Mouse (Mus musculus) thymus, postnatal 0 days (tissue): ENCODE measurements around the gene Hoxc4. TPM values are rescaled to one million over a fixed set of nuclear protein-coding genes. Genes with fewer than 3 reads are reported as not detected.

Experiments used
- DNase-seq: peaks from one replicate; pipeline ENCODE4 v3.0.0-alpha.2; 2015; ENCODE audit warnings: low spot score
- polyA plus RNA-seq: library from polyadenylated mRNA; unstranded; fragments of >200 nt; fragmentation: Nextera tagmentation; extraction: Ambion mirVana; gene quantifications from 2 replicates; pipeline ENCODE4 v1.2.1, GENCODE M21; 2015

The Hoxc4 gene
- polyA plus RNA-seq, 1 experiment from 2014 or later: 0.07 TPM

DNA sequence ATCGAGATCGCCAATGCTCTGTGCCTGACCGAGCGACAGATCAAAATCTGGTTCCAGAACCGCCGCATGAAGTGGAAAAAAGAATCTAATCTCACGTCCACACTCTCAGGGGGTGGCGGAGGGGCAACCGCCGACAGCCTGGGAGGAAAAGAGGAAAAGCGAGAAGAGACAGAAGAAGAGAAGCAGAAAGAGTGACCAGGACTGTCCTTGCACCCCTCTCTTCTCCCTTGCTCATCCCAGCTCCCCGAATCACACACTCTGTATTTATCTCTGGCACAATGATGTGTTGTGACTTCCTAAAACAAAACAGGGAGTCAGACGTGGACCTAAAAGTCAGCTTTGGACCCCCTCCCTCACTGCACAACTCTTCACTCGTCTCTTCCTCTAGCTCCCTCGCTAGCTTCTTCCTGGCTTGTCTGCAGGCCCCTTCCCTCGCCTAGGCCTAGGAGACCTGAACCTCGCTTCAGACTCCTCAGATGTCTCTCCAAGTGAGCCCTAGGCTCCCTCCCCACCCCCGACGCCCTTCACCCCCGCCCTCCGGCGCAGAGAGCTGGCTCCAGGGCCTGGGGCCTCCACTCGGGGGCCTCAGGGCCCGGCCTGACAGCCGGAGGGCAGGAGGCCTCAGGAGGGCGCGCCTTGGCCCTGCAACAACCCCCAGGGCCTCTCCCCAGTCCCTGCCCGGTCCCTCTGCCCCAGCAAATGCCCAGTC lies 7.7 kb upstream of the Hoxc4 start:
- DNase-seq: no peak

DNA sequence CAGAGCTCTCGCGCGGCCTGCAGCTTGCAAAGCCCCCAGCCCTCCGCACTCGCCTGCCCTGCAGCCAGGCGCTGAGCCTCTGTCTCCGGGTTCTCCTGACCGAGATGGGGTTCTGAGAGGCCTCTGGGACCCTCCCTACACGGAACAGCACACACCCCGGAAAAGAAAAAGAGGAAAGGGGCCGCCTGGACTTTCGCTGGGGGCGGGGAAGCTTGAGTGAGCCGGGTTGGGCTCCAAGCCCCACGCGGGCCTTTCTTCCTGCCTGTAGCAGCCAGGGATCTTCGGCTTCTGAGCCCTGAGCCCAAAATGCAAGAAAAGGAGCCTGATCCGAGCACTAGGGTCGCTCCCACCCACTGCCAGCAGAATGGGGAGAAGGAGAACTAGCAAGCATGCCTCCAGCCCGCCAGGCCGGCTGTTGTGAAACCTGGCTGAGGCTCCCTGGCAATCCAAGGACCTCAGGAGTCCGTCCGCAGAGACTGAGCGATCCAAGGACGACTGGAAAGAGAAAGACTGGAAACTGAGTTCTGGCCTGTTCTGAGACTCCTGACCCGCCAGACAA lies 6.7 kb upstream of the Hoxc4 start:
- no peak for DNase-seq

DNA sequence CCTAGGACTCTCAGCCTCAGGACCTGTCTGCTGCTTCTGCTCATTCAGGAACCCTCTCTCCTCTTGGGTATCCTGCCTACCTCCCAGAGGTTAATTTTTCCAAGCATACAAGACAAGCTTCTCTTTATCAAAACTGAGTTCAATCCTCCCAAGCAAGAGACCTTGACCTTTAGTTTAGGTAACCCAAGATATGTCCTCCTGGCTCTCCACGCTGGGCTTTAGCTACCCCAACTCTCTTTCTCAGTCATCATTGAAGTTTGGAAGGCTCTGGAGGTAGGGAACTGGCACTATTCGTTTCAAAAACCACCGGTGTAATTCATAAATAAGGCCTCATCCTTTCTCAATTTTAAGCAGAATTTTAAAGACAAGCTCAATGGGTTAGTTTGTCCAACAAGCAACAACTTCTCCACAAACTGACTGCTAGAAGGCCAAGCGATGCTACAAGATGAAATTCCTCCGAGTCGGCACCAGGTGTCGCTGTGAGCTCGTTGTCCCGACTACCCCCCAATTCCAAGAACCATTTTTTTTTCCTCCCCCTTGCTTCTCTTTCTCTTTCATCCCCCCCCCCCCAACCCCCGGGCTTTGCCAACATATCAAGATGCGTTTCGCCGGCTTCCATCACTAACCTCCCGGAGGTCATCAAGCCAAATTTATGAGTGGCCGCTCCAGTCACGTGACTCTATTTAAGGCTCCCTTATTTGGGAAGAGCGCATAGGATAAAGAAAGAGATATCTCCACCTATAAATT lies 5.3 kb upstream of the Hoxc4 start:
- peak; percentile 24 for DNase-seq

DNA sequence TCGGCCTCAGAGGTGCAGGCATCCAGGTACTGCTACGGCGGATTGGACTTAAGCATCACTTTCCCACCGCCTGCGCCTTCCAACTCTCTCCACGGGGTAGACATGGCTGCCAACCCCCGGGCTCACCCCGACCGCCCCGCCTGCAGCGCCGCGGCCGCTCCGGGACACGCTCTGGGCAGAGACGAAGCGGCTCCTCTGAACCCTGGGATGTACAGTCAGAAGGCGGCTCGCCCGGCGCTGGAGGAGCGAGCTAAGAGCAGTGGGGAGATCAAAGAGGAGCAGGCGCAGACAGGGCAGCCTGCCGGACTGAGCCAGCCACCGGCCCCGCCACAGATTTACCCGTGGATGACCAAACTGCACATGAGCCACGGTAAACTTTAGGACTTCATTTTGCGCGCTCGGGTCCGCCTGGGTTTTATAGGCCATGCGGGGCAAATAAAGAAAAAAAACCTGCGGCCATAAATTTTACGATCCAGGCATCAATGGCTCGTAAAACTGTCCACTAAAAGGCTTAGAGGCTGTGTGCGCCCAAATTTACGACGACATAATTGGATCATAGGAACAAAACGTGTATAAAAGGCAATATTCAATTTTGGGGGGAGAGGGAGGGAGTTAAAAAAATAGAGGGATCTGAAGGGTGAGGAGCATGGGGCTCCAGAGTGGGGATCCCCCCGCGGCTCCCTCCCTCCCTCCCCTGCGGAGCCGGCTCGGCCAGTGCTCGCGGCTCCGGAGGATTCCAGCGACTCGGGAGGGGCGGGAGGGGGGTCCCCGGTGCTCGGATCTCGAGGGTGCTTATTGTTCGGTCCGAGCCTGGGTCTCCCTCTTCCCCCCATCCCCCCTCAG lies 4.3 kb upstream of the Hoxc4 start:
- no peak for DNase-seq

DNA sequence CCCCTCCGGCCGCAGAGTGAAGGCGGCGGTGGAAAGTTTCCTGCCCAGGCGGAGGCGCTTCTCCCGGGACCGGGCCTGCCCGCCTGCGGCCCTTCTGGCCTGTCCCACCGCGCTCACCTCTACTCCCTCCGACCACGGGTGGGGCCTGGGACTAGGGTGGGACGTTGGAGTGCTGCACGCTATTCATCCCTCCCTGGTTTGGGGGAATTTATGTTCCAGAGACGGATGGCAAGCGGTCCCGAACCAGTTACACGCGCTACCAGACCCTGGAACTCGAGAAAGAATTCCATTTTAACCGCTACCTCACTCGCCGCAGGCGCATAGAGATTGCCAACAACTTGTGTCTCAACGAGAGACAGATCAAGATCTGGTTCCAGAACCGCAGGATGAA lies 3.7 kb upstream of the Hoxc4 start:
- no peak for DNase-seq

DNA sequence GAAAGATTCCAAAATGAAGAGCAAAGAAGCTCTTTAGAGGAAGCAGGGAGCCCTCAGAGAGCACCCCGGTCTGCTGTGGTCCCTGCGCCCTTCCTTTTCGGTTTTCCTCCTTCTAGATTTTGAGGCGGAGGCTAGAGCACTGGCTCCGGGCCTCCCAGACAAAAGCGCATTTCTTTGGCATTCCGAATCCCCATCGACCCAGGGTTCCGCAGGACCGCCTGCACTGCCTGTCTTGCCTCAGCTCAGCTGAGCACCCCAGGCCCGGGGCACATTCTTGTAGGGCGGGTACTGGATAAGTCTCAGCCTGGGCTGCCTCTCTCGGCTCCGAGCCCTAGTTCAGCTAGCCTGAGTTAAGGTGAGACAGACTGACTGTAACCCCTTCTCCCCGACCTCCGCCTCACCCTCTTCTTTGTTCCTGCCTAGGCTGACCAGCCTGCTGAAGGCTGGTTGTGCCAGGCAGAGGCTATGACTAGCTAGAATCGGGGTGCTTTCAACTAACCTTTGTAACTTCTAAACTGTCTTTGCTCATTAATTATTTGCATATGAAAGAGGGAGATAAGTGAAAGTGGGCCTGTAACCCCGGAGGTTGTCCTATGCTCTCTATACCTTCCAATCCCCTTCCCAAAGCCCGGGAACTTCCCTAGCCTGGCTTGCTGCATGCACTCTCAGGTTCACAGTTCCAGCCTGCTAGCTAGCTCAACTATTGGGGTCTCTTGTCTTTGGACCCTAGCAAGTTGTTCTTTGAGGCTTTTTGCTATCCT lies 3.1 kb upstream of the Hoxc4 start:
- DNase-seq: no peak

DNA sequence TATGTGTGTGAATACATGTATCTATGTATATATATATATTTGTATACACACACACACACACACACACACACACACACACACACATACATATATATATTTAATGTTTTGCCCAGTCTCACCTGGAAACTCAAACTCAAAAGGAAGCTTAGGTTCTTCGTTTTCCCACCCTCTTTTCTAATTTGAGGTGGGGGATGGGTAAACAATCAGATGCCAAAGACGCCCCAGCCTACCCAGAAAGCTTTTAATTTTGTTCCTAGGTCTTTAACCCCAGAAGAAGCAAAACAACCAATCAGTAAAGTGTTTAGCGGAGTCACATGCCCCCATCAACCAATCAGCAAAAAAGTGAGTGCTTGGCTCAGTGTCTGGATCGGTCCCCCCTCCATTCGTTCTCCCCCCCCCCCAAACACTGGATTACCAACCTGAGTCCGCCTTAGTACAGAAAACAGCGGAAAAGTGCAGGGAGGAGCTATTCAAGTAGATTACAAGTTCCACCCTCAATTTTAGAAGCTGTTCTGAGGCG lies 2.2 kb downstream of the Hoxc4 start:
- DNase-seq: no peak

DNA sequence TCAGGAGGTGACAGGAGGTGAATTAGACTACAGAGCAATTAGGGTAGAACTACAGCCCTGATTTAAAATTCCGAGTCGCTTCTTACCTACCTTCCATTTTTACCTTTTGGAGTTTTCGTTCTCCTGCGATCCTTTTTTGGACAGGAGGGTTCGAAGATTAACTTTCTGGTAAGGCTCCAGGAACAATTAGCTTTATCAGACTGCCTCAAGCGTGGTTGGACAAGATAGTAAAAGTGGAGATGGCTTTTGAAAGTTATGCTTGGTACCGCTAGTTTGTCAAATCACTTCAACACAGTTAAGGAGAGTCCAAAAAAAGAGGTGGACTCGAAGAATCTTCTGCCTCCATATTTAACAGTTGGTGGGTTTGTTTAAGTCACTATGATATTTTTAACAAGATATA lies 2.8 kb downstream of the Hoxc4 start:
- no peak for DNase-seq

DNA sequence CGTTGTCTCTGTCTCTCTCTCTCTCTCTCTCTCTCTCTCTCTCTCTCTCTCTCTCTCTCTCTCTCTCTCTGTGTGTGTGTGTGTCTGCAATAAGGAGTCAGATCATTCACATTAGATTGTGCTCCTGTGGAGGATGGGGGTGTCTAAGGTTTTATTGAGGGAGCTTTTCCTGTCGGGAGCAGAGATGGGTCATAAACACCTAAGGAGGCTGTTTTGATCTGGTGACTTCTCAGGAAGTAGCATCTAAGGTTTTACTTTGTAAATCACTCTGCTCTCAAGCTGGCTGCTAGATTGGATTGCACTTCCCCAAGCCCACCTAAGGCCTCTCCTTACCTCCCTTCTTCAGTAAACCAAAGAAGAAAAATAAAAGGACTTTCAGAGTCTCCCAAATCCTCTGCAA lies 5.4 kb downstream of the Hoxc4 start:
- DNase-seq: no peak

DNA sequence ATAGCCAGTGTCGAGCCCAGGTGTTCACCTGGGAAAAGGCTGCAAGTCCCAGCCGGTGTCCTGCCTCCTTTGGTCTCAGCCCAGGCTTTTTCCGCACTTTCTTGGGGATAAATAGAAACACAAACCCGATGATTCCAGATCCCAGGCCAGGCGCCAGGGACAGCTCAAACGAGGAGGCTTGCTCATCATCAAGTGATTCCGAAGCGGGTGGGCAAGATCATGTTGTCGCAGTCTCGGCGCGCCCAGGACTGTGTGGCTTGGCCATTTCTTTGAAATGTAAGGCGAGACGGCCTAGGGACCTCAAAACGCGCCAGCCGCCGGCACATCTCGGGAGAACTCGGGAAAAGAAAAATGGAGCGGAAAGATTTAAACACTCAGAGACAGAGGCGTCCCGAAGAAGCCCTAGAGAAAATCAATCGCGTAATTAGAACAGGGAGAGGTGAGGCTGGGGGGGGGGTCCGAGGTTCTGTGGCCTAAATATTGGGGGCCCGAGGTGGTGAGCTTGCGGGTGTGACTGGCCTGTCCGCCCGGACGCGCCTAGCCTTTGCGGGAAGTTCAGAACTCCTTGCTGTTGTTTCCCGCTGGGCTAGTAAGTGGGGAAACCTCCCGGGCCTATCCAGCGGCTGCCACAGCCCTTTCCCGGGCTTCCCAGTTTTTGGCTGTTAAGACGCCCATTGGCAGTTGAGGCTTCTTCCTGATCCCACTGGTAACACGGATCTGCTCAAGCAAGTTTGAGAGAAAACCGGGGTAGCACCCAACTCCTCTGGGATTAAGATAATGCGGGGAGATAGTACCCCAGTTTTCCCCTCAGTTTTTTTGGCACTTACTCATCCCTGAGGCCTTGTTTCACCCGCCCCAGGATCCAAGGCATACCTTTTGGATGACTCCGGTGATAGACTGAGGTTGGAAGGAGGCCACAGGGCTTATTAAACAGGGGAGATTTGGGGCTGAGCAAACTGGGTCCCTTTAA lies 8.8 kb downstream of the Hoxc4 start:
- no peak for DNase-seq

DNA sequence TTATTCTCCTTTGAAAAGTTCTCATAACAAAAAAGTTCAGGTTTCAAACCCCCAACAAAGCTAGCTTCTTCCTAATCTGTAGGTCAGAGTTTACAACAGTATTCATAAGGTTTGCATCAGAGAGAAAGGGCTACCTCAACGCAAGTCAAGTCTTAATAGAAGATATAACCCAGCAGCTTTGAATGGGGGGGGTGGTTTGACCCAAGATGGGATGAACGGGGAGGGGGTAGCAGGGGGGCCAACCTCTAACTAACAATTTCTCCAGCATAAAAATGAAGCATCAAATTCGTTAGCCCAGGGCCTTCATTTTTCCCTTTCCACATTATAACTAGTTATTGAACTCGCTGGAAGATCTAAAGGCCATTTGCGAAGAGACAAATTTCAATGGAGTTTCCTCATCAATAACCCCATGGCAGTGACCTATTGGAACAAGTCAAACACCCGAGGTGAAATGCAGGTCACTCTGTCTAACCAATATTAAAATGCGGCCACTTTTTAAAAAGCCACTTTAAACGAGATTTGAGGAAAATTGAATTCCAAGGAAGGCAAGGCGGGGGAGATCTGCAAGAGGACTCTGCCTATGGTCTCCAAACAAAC lies 10.3 kb downstream of the Hoxc4 start:
- DNase-seq: no peak

DNA sequence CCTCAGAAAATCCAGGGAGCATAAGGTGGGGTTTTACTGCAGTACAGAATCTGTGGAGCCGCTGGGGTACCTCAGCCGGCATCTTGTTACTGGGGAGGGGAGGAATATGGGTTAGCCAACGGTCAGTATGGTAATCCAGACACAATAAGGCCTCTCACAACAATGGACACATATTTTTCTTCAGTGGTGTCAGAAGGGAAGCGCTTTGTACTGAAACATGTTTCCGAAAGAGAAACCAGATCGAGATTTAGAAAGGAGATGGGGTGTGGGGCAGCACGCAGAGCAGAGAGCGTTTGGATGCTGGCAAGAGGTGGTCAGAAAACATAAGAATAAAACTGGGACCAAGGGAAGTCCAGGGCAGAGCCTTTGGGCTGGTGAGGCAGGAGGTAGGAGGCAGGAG lies 11.4 kb downstream of the Hoxc4 start:
- no peak for DNase-seq

DNA sequence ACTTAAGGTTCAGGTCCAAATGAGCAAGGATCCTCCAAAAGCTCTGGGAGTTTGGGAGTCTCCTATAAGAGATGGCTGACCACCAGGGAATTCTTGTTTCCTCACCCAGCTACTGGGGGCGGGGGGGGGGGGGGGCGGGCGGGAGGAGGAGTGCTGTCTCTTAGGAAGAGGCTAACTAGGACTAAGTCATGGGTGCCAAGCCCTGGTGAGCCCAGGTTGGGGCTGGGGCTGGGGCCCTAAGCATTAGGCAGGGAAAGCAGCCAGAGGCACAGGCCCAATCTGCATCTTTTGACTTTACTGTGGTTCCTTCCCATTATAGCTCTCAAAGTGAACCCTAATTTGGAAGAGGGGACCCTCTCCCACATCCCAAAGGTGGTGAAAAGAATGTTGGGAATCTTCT lies 13.4 kb downstream of the Hoxc4 start:
- DNase-seq: no peak

DNA sequence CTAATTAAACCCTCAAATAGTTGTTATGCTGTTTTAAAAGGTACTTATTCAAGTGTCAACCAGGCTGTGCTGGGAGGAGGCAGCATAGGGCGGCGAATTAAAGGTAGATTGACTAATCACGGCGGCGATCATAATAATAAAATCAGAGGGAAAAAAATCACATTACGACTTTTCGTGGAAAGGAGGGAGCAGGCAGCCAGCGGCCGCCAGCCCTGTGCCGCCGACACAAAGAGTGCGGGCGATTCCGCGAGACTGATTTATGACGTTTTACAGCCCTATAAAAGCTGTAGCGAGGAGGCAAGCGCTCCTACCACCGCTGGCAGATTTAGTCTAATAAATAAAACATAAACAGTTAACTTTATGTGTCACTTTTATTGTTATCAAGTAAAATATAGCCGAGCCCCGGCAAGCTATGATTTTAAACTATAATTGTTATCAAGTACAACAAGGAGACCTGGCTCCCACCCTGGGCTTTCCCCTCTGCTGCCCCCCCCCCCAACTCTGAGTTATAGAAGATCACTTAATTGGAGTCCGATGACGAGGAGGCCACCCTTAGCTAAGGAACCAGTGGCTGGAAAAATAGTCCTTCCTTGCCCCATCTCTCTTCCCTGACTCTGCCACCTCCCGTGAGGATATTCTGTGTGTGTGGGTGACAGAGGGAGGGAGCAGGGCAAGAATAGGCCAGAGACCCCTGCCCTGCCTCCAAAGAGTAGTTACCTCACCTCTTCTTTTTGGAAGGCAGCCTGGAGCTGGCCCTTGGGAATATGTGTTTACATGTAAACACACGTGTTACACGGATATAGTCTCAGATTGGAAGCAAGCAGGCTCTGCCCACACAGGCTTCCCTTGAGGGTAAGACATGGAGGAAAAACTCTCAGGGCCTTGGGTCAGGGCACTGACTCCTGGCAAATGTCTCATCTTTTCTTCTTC lies 14.2 kb downstream of the Hoxc4 start:
- DNase-seq: no peak

DNA sequence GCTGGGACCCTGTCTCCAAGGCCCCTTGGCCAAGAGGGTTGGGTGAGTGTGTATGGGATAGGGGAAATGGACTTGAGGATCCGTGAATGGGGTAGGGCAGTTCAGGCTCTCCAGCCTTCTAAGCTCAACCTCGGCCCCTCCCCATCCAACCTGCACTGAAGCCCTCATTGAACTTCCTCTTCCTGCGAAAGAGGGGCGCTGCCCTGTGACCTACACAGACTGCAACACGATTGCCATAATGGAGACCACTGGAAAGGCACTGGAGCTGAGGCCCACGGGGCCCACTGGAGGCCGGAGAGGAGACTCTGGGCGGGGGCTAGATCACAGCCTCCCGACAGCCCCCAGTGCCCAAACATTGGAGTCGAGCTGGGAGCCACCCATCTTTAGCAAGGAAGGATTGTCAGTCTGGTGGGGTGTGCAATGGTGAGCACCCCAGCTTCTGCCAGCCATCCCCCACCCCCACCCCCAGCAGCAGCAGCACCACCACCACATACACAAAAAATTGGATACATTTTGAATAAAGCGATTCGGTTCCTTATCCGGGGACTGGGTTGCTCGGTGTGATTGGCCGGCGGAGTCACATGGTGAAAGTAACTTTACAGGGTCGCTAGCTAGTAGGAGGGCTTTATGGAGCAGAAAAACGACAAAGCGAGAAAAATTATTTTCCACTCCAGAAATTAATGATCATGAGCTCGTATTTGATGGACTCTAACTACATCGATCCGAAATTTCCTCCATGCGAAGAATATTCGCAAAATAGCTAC lies 15.5 kb downstream of the Hoxc4 start:
- no peak for DNase-seq

DNA sequence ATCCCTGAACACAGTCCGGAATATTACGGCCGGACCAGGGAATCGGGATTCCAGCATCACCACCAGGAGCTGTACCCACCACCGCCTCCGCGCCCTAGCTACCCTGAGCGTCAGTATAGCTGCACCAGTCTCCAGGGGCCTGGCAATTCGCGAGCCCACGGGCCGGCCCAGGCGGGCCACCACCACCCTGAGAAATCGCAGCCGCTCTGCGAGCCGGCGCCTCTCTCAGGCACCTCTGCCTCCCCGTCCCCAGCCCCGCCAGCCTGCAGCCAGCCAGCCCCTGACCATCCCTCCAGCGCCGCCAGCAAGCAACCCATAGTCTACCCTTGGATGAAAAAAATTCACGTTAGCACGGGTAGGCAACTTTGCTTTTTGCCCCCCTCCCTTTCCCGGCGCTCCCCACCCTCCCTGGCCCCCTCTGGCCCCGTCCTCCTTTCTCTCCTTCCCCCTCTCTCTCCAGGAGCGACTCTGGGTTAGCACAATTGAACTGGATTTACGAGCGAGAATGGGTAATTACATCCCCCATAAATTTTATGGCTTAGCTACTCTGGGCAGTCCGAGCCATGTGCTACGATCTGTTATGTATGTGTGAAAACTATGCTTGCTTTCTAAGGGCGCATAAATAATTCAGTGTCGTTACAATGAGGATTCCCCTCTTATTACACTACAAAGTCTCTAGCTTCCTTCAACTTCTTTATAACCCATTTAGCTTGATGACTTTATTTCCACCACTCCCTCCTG lies 16.2 kb downstream of the Hoxc4 start:
- DNase-seq: no peak

DNA sequence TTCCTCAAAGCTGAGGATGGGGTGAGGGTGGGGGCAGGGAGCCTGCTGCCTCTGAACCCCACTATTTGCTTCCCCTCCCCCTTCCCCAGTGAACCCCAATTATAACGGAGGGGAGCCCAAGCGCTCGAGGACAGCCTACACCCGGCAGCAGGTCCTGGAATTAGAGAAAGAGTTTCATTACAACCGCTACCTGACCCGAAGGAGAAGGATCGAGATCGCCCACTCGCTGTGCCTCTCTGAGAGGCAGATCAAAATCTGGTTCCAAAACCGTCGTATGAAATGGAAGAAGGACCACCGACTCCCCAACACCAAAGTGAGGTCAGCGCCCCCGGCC lies 16.8 kb downstream of the Hoxc4 start:
- DNase-seq: no peak
